In the genomic region with DNA sequence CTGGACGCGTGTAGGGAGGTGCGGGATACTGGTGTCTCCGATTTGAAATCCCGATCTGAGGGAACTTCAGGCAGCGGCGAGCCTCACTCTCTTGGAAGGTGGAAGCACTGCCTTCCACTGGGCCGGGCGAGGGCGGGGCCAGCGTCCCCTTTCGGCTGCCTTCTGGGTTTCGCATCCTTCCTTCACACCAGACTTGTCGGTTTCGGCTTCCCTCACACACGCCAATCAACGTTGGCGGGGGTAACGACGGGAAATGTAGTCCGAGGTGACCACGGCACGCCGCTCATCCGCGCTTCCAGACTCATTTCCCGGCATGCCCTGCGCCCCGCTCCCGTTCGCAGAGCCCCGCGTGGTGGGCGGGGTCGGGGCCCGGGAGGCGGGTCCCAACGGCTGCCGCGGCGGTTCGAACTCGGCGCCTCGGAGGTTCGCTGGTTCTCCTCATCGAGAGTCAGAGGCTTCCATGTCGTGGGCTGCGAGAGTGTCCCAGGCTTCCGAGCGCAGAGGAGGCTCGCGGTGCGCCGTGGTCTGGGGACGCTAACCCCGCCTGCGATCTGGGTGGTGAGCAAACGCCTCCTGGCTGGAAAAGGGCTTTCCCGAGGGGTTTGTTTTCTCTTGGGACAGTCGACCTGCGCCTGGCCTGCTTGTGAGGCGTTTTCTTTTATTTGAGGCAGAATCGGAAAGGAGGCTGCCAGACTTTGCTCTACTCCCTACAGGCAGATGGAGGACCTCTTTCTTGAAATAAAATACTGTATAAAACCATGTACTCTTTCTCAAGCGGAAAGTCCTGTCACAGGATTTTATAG, we compare ENCODE assay signal across 7 mouse cellular contexts. TPM values are rescaled to one million over a fixed set of nuclear protein-coding genes. Genes with fewer than 3 reads are reported as not detected.
DNase-seq lines count a peak whose midpoint lies in the region; ATAC-seq lines count a peak whose summit lies in the region.

A gene (minus strand): TSS at position 180 of the 803 bp plus-strand sequence.
A gene (plus strand): TSS at position 435 of the 803 bp plus-strand sequence.

- H3K27me3 ChIP-seq in intestine, embryonic 15.5 days (replicated peaks): no peaks in the 10 kb centered on the region
- no peaks in the 10 kb centered on the region for H3K27me3 ChIP-seq in midbrain, embryonic 10.5 days (ENCODE audit: low read depth, poor library complexity, severe bottlenecking)

- ATAC-seq in intestine, embryonic 15.5 days: peak; percentile 99

- H3K9me3 ChIP-seq in intestine, embryonic 15.5 days: no peaks in the 10 kb centered on the region
- no peaks in the 10 kb centered on the region for H3K9me3 ChIP-seq in midbrain, embryonic 10.5 days (replicated peaks)

- peak within 1 kb of the TSS; percentile 63 for H3K4me2 ChIP-seq in intestine, embryonic 15.5 days (replicated peaks)

- H3K36me3 ChIP-seq in intestine, embryonic 15.5 days: no peaks in the 10 kb centered on the region
- H3K36me3 ChIP-seq in midbrain, embryonic 10.5 days: peaks cover 18% of the 10 kb centered on the region

- H3K4me3 ChIP-seq in intestine, embryonic 15.5 days (replicated peaks): peak within 1 kb of the TSS; percentile 91
- peak within 1 kb of the TSS; percentile 64 for H3K4me3 ChIP-seq in midbrain, embryonic 10.5 days

- H3K9ac ChIP-seq in intestine, embryonic 15.5 days: peak within 1 kb of the TSS; percentile 82

- DNase-seq in adrenal gland, adult 2 months: peak; percentile 98
- peak; percentile 98 for DNase-seq in embryo, embryonic 11.5 days (ENCODE audit: low read depth, low spot score)
- DNase-seq in gastrocnemius, postnatal 36 days: peak; percentile 88 to 96
- DNase-seq in left cerebral cortex, postnatal 25 days (ENCODE audit: low spot score in 2 of 2): peak; percentile 97 to 99
- DNase-seq in midbrain, embryonic 10.5 days (ENCODE audit: low spot score): peak; percentile 98
- DNase-seq in right cerebral cortex, postnatal 4 days: peak; percentile 96

- no peaks in the 10 kb centered on the region for H3K4me1 ChIP-seq in intestine, embryonic 15.5 days (replicated peaks)
- H3K4me1 ChIP-seq in midbrain, embryonic 10.5 days: peaks cover 21% of the 10 kb centered on the region

- intact Hi-C loops in gastrocnemius, postnatal 36 days (cut with DNase I): loop anchor here (5.0 kb wide), 1 partner anchor 135 kb away; a partner anchor contains a TSS
- intact Hi-C loops in left cerebral cortex, postnatal 25 days (cut with DNase I): loop anchor here (1.0 to 2.0 kb wide), 3 partner anchors 67 to 180 kb away; a partner anchor contains a TSS

- peak within 1 kb of the TSS; percentile 92 for H3K27ac ChIP-seq in intestine, embryonic 15.5 days
- H3K27ac ChIP-seq in midbrain, embryonic 10.5 days (replicated peaks): peak within 1 kb of the TSS; percentile 91

- under 1% methylated on average over 65 of the region's 65 CpGs for WGBS in intestine, embryonic 15.5 days
- under 1% methylated on average over 65 of the region's 65 CpGs for WGBS in midbrain, embryonic 10.5 days

RNA-seq across cellular contexts. Expression of the first gene that starts in this region (rescaled TPM):
- 10 to 100 TPM; 61.8 to 92.0 TPM for total RNA-seq in adrenal gland, adult 2 months (2021)
- 214 and 243 TPM in 2 replicates for polyA plus RNA-seq in adrenal gland, adult 2 months (2012; rRNA removed)
- 10 to 100 TPM; 19.8 to 28.4 TPM for total RNA-seq in gastrocnemius, postnatal 36 days (2021)
- polyA plus RNA-seq in intestine, embryonic 15.5 days (2015; fragmentation: Nextera tagmentation; extraction: Ambion mirVana): 41.1 and 44.6 TPM in 2 replicates
- 10 to 100 TPM; 25.5 to 25.6 TPM for total RNA-seq in left cerebral cortex, postnatal 25 days (2021)
- 28.5 and 31.4 TPM in 2 replicates for polyA plus RNA-seq in midbrain, embryonic 10.5 days (2016; fragmentation: Nextera tagmentation; extraction: Ambion mirVana)

RNA-seq across cellular contexts. Expression of the second gene that starts in this region (rescaled TPM):
- 1 to 10 TPM in 1 of 2 experiments, under 1 TPM in 1; 0.62 to 1.5 TPM for total RNA-seq in adrenal gland, adult 2 months (2021)
- 0.10 TPM in 1 of 2 replicates, not detected in the other for polyA plus RNA-seq in adrenal gland, adult 2 months (2012; rRNA removed)
- under 1 TPM; 0.07 to 0.36 TPM for total RNA-seq in gastrocnemius, postnatal 36 days (2021)
- polyA plus RNA-seq in intestine, embryonic 15.5 days (2015; fragmentation: Nextera tagmentation; extraction: Ambion mirVana): 9.3 and 10.2 TPM in 2 replicates
- total RNA-seq in left cerebral cortex, postnatal 25 days (2021): 1 to 10 TPM; 1.0 to 1.1 TPM
- polyA plus RNA-seq in midbrain, embryonic 10.5 days (2016; fragmentation: Nextera tagmentation; extraction: Ambion mirVana): 10.0 and 10.1 TPM in 2 replicates

Comparison
In these comparisons a context has a peak if more than half of its experiments do, and no peak if none do; other contexts are left out.
1. Peak in every context shown above with its lines: DNase-seq, ATAC-seq, H3K4me3 ChIP-seq and H3K27ac ChIP-seq.